Mouse (Mus musculus) naive thymus-derived CD4-positive, alpha-beta T cell, adult 2 months (primary cell): Measurements from ENCODE around the gene Esrrg.

Experiments used
- DNase-seq: peaks from one replicate; pipeline ENCODE4 v3.0.0-alpha.2; 2011; ENCODE audit warnings: low read depth

The Esrrg gene

DNA sequence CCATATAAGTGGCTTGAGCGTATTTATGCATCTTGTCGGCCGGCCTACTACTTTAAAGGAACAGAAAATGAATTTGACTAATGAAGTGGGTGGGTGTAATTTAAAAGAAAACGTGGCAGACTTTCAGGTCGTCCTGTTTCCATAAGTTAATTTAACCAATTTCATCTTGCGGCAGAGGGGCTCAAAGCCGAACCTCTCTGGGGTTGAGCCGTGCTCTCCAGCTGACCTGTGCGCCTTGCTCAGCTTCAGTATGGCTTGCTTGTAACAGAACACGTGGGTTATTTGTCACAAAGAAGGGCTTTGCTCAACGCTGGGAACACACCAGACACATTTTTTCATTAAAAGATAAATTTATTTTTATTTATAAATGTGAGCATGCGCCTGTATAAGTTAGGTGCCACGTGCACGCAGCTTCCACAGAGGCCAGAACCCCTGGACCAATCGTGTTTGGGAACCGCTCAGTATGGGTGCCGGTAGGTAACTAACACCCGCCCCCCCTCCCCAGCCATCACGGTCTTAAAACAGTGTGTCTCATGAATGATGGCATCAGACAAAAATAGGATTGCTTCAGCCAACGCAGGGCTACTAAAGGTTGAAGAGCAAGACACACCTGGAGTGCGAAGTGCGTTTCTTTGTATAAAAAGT, 546.7 kb downstream of the Esrrg start:
- no peak for DNase-seq

DNA sequence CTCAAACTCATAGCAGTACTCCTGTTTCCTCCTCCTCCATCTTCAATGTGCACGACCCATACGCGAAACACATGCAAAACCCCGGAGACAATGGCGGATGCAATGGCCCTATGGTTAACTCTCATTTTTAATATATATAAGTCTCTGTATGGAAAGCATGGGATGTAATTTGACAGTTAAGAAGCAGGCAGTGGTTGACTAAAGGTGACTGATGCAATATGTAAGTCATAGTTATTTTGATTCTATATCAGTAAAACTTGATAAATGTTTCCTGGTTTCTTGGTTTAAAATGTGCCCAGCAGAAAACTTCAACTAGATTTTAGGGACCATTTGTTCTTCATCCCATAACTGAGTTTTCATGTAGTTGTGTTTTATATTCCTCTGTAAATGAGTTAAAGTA, 547.9 kb downstream of the Esrrg start:
- no peak for DNase-seq

DNA sequence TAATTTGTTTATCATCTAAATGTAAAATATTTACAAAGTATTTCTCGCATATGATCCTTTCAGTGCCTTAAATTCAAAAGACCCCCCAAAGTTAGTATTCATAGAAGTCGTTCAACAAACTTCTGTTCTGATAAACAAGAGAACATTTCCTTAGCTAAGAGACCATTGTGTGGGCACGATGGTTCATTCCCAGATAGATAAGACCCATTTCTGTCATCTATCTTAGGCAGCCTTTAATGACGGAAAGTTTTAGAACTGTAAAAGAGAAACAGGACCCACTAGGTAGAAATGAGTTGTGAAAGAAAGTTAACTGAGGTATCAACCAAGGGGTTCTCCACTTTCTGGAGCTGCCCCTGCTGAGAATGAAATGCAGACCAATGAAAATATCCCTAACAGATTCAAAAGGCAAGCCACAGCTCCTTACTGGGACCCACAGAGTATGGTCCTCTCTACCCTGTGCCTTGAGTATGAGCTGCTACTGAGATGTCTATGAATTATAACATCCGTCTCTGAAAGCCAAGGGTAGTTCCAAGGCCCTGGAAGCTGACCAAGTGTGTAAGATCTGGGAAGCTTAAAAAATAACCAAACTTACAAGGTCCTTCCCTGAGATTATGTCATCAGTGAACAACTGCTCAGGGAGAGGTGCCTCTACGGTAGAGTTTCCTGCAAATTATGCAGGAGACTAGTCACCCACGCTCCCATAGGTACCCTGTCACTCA, 548.8 kb downstream of the Esrrg start:
- DNase-seq = no peak

DNA sequence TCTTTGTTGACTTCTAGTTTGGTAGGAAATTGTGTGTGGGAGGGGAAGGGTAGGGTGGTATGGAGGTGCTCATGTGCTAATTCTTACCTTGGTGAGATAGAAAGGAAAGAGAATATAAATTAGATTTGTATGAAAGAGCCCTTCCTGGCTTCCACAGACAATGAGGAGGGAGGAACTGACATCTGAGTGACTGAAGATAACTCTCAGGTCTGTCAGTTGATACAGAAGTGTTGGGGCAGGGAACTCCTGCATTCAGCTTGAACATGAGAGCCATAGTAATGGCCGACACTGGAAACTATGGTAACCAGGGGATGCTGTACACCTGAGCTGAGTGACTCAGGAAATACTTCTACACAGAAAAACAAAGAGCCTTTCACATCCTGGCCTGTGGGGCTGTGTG, 550.1 kb downstream of the Esrrg start:
- DNase-seq = no peak

DNA sequence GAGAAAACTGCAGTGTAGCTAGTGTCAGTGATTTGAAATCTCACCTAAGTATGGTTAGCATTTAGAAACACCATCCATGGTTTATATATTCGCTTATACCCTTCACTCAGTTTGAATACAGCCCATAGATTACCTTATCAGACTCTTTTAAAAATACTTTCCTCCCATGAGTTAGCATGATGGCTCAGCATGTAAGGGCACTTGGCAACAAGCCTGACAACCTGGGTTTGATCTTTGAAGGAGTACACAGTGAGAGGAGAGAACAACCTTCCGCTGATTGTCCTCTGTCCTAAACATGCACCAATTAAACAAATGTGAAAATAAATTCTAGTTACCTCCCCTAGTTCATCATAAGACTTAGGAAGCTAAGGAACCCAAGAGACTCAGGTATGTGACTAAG, 550.5 kb downstream of the Esrrg start:
- DNase-seq = no peak

DNA sequence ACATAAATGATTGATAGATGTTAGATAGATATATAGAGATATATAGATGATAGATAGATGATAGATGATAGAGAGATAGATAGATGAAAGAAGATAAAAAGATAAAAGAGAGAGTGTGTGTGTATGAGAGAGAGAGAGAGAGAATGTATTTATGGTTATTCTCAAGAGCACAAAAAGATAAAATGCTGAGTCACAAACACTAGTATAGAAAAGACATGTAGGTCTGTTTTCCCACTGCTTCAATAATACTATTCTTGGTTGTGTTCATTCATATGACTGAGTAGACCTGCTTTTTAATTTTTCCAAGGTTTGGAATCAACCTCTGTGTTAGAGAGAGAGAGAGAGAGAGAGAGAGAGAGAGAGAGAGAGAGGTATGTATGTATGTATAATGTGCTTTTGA, 554.5 kb downstream of the Esrrg start:
- no peak for DNase-seq

DNA sequence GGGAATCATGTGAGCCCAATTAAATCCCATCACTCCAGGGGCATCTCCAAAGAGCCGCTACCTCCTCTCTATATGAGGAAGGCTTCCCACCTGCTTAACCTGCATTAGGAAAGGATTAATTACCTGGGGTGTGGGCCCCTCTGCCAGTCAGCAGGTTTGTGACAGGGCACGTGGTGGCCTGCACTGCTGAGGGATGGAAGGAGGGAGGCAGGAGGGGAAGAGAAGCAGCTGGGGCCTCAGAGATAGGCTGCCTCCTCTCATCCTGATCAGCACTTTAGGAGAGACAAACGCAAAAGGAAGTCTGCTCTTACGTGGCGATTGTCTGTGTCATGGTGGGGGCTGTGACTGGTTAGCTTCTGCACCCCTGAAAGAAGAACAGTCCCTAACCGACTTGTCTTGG, 555.7 kb downstream of the Esrrg start:
- no peak for DNase-seq

DNA sequence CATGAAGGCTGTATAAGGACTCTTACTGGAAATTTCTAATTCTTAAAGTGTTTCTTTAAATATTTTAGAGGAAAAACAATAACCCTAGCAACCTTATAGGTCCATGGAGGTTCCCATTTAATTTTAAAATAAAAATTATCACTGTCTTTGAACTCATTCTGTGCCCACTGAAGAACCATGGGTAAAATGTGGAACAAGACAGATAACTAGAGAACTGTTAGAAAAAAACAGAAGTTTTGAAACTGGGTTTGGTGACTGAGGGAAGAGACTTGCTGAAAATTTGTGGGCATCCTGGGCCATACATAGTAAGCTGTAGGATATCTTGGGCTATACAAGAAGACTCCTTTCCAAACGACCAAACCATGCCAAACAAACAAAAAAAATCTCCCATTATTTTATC, 565.3 kb downstream of the Esrrg start:
- no peak for DNase-seq

DNA sequence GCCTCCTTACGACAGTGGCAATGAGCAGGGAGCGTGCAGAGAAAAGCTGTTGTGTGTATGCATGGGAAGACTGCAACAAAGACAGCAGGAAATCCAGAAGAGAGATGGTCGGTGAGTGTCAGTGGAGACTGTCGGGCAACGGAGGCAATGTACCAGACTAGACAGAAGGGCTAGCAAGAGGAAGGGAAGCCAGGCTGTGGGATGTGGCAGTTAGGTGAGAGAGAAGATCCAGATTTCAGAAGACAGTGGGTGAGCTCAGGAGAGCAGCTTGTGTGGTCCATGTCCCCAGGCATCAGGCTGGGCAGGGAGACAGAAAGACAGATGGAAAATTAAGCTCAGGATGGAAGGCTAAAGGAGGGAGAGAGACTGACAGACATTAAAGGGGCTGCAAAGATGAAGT, 574.4 kb downstream of the Esrrg start:
- DNase-seq = no peak

DNA sequence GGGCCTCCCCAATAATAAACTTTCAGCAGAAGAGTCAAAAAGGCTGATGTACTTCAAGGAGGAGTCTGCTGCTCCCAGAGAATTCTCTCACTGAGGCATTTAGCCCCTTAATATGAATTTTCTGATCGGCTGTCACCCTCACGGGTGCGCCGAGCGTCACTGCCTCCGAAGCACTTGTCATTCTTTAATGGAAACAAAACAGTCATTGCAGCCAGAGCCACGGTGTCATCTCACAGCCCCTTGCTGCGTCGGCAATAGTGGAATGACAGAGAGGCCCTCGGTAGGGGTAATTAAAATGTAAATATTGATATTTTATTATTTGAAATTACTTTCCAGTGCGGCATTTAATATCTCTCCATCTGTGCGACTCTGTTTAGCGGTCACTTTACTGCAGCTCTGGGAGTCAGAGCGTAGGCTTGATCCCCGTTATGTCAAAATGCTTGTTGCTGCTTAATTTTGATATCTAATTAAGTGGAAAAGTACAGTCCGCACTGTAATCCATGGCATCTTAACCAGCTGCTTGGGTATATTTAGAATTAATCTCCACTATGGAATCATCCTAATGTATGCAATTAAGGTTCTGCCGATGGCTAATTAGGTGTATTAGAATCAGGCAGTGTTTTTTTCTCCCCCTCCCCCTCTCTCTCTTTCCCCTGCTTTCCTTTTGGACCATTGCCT, 578.0 kb downstream of the Esrrg start:
- DNase-seq = no peak

DNA sequence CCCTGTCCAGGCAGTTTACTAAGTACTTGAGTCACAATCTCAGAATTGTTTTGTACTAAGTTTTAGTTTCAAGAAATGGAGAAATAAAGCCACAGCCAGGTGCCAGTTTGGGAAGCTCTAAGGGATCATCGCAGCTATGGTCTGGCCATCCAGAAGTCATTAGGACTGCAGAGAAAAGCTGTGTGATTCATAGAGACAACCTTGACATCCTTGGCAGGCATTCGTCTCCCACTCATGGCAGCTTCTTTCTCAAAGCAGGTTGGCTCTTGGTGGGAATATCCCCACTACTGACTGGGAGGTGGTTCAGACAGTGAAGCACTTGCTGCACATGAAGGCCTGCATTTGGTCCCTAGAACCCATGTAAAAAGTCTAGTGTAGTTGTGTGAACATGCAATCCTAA, 584.4 kb downstream of the Esrrg start:
- DNase-seq = no peak

DNA sequence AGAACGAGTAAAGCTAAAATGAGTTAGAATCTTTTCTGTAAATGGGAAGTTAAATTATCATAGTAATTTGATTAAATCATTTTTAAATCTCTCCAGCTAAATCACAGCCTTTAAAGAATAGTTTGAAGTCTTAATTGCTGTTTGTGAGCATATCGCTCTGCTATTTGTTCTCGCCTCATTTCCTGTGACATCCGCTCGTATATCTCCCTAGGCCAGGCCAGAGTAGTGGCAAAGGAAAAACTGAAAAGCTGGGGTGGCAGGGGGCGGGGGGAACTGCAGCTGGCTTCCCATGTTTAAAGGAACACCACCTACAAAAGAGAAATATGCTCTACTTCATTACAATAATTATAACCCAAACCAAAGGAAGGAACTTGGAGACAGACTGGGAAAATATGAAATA, 598.8 kb downstream of the Esrrg start:
- no peak for DNase-seq

DNA sequence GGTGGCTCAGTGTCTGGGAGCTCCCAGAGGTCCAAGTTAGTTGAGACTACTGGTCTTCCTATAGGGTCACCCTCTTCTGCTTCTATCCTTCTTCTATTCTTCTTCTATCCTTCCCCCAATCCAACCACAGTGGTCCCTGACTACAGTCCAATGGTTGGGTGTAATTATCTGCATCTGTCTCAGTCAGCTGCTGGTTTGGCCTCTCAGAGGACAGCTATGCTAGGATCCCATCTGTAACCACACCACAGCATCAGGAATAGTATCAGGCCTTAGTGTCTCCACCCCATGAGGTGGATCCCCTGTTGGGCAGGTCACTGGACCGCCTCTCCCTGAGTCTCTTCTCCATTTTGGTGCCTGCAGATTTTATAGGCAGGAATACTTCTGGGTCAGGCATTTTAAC, 600.4 kb downstream of the Esrrg start:
- DNase-seq = no peak

DNA sequence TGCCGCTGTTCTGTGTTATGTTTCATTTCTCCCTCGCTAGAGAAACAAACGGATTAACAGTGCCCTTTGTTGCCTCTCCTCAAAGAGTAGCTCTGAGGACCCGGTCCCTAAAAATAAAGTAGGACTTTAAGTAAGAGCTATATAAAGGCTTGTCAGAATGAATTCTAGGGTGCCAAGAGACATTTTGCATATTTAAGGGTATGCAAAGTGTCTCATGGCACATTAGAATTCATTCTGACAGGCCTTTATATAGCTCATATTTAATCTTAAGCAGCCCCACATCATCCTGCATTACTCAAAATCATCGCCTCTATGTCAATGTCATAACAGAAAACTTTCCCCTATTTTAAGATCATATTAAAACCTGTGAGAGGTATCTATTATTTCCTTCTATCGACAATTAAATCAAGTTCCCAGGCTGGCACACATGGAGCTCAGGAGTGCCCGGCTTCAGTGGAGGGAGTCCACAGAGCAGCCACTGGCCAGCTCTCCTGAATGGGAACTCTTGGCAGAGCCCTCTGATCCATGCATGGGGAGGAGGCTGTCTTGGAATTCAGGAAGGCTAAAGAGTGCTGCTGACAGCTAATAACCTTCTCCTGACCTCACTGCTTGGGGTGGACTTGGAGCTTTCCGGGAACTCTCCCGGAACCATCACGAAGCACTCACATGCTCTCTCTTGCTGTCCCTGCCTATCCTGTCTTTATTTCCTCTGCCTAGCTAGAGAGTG, 606.5 kb downstream of the Esrrg start:
- no peak for DNase-seq

DNA sequence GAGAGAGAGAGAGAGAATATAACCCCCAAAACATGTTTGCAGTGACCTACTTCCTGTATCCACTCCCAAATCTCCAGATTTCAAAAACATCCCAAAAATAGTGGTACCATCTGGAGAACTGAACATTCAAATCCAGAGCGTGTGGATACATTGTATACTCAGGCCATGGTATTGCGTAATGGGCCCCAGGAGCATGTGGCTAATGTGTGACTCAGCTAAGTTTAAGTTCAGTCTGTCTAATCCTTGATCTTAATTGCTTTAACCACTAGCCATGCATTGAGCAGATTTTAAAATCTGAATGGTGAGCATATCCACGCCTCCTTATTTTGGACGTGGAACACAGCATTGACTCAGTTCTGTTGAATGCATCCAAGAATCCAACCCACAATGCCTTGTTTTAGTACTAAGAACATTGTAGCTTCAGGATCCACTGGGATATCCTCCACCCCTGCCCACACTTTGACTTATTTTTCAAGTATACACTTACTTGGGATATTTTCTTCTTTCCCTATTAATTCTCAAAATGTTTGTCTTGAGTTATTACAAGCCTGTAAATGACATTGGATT, 612.7 kb downstream of the Esrrg start:
- DNase-seq = no peak

DNA sequence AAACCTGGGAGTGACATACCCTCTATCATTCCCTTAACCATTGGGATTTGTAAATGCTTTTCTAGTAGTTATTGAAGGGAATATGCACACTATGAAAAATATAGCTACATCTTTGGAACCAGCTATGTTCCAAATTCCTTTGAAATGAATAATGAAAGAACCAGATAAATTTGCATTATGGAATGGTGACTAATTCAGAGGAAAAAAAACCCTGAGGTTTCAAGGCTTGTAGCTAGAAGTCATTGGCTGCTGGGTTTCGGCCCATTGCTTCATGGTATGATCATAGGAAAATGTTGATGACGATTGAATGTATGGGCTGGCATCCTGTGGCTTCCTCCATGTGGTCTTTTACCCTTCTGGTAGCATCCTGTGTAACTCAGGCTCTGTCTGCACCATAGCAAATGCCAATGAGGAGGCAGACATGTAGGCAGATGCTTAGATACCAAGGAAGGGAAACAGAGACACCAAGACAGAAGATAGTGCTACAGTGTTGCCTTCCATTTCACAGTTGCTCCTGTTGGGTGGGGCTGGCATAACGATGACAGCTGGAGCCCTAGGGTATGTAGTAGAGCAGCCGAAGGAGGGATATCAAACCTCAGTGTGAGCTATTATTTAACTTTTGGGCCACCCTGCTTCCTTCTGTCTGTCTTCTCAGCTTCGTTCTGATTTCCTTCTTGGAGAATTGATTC, 624.6 kb downstream of the Esrrg start:
- DNase-seq = no peak

DNA sequence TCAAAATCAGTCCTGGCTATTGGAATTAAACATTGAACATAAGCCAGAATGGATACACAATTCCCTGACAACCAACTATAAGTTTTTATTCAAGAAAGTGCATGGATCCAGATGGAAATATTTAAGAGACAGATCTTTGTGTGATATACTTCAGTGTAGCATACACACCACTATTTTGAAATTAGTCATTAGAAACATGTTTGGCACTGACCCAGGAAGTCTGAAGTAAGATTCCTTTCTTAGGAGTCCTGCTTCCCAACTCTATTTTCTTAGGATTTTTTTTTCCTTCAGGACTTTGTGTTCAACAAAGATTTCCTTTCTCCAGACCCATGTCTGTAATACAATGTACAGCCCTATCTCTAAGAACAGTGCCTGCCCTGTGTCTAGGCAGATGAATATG, 630.0 kb downstream of the Esrrg start:
- DNase-seq = no peak

DNA sequence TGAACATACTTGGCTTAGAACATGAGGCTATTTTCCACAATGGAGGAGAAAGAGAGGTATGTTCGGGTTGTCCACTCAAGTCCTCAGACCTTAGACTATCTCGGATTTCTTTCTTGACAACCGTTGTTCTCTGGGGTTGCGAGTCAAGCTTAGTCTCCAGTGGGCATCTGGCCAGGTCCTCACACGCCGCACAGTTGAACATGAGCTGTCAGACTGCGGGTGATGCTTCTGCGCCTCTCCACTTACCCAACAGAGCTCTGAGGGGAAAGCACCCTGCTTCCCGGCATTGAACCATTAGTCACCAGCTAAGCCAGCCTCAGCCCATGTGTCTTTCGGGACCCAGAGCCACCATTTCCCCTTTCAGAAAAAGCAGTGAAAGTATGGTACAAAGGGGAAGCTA, 633.2 kb downstream of the Esrrg start:
- no peak for DNase-seq

DNA sequence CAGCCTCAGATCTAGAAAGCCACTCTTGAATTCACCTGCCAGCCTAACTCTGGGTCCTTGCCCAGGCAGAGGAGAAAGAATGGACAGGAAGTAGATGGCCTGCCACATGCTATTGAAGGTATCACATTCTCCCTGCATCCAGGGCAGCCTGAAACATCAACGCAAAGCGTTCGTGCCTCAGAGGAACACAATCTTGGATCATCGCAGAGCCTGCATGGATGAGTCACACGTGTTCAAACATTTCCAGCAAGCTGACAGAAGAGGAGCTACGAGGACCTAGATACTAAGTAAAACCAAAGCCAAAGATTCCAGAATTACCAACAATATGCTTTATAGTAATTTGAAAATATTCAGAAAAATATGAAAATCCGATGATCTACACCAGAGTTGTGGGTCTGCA, 648.9 kb downstream of the Esrrg start:
- DNase-seq = no peak

DNA sequence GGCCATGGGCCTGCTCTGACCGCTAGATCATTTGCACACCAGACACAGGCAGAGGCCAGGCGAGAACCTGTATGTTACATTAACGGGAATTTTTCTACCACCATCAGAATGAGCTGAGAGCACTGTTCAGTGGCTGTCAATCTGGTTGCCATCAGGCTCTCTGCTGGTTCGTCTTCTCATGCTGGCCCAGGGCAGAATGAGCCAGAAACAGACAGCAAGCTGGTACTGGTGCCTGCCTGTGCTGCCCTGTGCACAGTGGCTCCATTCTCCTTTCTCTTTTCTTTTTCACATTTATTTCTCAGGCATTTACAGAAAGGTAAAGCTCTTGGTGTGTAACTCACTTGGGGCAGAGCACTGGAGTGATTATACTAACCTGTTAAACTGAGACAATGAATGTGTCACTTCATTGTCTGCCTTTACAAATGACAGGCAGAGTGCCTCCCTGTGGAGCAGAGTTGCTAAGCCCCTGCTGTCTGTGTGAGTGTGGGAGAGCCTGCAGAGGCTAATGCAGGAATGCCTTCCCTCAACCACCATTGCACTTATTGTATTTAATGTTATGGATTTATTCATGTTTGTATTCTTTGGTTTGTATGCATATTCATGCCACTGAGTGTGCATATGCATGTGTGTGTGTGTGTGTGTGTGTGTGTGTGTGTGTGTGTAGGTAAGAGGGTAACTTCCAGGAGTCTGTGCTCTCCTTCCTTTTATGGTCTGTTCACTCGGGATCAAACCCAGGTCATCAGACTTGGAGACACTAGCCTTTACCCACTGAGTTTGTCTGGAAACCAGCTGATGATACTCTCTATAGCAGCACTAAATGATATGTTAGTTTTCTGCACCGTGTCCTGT, 651.9 kb downstream of the Esrrg start:
- no peak for DNase-seq
